Mouse (Mus musculus) lung, adult 2 months (tissue): ENCODE data around the gene Ptpre. TPM values are rescaled to one million over a fixed set of nuclear protein-coding genes. Genes with fewer than 3 reads are reported as not detected.
"Not testable (repeated sequence)": the region's sequence is repeated elsewhere in the genome, so short reads cannot be mapped to it uniquely, and the experiment has no call there.

Experiments
- DNase-seq: peaks from one replicate; pipeline ENCODE4 v3.0.0; 2022
- H3K4me1 ChIP-seq: fragments of 200-500 bp; 2 replicates; pipeline ENCODE4 v1.6.1; 2011; ENCODE audit warnings: low read length; ENCODE audit not compliant: control insufficient read depth, insufficient read depth
- H3K4me3 ChIP-seq: fragments of 200-500 bp; replicated peaks from 2 replicates; pipeline ENCODE3; 2011; ENCODE audit warnings: low read depth, mild to moderate bottlenecking, control low read depth, low read length; ENCODE audit errors: extremely low read depth
- CTCF ChIP-seq: fragments of 200-500 bp; IDR thresholded peaks from 2 replicates; pipeline ENCODE4 v1.5.1; 2011; ENCODE audit warnings: mild to moderate bottlenecking, low read length, control low read depth; ENCODE audit not compliant: insufficient read depth
- POLR2A ChIP-seq: fragments of 200-500 bp; IDR thresholded peaks from 2 replicates; pipeline ENCODE4 v1.6.1; 2011; ENCODE audit warnings: low read depth, mild to moderate bottlenecking, control low read depth, low read length, borderline replicate concordance; ENCODE audit errors: extremely low read depth
- WGBS: fragments of 180-500 bp; shearing (Covaris S2); methylation state at CpG from one replicate; pipeline ENCODE4 v1.1.7; 2018; 5-methylcytosine and 5-hydroxymethylcytosine counted together
- polyA plus RNA-seq: library from polyadenylated mRNA; depleted of rRNA; stranded (reverse); fragments of >200 nt; gene quantifications from 2 replicates; pipeline ENCODE4 v1.2.3, GENCODE M21; 2012

Ptpre gene
- polyA plus RNA-seq, 1 experiment, result 21.4 TPM

GRCm38 (mm10) chr7:135609655-135610054, 72.4 kb downstream of the Ptpre start:
- DNase-seq, result no peak
- Histone ChIP-seq H3K4me1 (peaks cover 17% of the 10 kb centered on the region; the same call in 1 of the 2 replicates), H3K4me3 (no peak overlapping the region)
- WGBS, result 12% methylated on average over 7 of the region's 7 CpGs
- TF ChIP-seq POLR2A (no peak), CTCF (no peak)

- H3K4me1 ChIP-seq, result peaks cover 15% of the 10 kb centered on the region; the same call in 1 of the 2 replicates
- H3K4me3 ChIP-seq, result no peak overlapping the region
- no peak for TF ChIP-seq POLR2A
- TF ChIP-seq CTCF, result no peak
- 86% methylated on average over 16 of the region's 16 CpGs for WGBS
- DNase-seq, result no peak
Measured at GRCm38 (mm10) chr7:135612276-135612675, 75.0 kb downstream of the Ptpre start.

- no peak overlapping the region for H3K4me3 ChIP-seq
Measured at GRCm38 (mm10) chr7:135612801-135613200, 75.5 kb downstream of the Ptpre start.

GRCm38 (mm10) chr7:135613380-135613779, 76.1 kb downstream of the Ptpre start:
- Histone ChIP-seq H3K4me1 (peaks cover 14% of the 10 kb centered on the region; the same call in 1 of the 2 replicates), H3K4me3 (no peak overlapping the region)
- TF ChIP-seq CTCF (no peak), POLR2A (no peak)
- DNase-seq, result no peak
- 98% methylated on average over 3 of the region's 3 CpGs for WGBS

More at GRCm38 (mm10) chr7:135612801-135613200, 75.5 kb downstream of the Ptpre start:
- TF ChIP-seq CTCF (no peak), POLR2A (no peak)
- no peak for DNase-seq
- H3K4me1 ChIP-seq, result peaks cover 15% of the 10 kb centered on the region; the same call in 1 of the 2 replicates
- 78% methylated on average over 7 of the region's 7 CpGs for WGBS

GRCm38 (mm10) chr7:135614892-135615291, 77.6 kb downstream of the Ptpre start:
- H3K4me3 ChIP-seq, result no peak overlapping the region
- DNase-seq, result no peak
- 0 out of 2 replicates have a peak, but pooled peaks cover 3% of the 10 kb centered on the region for H3K4me1 ChIP-seq
- WGBS, result 79% methylated on average over 8 of the region's 8 CpGs
- TF ChIP-seq CTCF (no peak), POLR2A (no peak)

- H3K4me1 ChIP-seq, DNase-seq, H3K4me3 ChIP-seq: not testable (repeated sequence)
- TF ChIP-seq CTCF, result peak; percentile 48
Measured at GRCm38 (mm10) chr7:135616479-135616878, 79.2 kb downstream of the Ptpre start.

GRCm38 (mm10) chr7:135617776-135618175, 80.5 kb downstream of the Ptpre start:
- WGBS, result 66% methylated on average over 11 of the region's 11 CpGs
- DNase-seq, result no peak
- TF ChIP-seq CTCF, result no peak
- TF ChIP-seq POLR2A, result no peak
- Histone ChIP-seq H3K4me3 (no peak overlapping the region), H3K4me1 (no peaks in the 10 kb centered on the region)

- TF ChIP-seq POLR2A (no peak), CTCF (no peak)
- 57% methylated on average over 6 of the region's 6 CpGs for WGBS
- no peaks in the 10 kb centered on the region for H3K4me1 ChIP-seq
- H3K4me3 ChIP-seq, result no peak overlapping the region
- DNase-seq, result no peak
Measured at GRCm38 (mm10) chr7:135621649-135622048, 84.4 kb downstream of the Ptpre start.

- no peak overlapping the region for H3K4me3 ChIP-seq
- TF ChIP-seq CTCF, result no peak
- TF ChIP-seq POLR2A, result no peak
- no peak for DNase-seq
- no peaks in the 10 kb centered on the region for H3K4me1 ChIP-seq
Measured at GRCm38 (mm10) chr7:135622241-135622640, 85.0 kb downstream of the Ptpre start.

GRCm38 (mm10) chr7:135624854-135625253, 87.6 kb downstream of the Ptpre start:
- Histone ChIP-seq H3K4me1 (no peaks in the 10 kb centered on the region), H3K4me3 (no peak overlapping the region)
- DNase-seq, result no peak
- WGBS, result 61% methylated on average over 3 of the region's 3 CpGs
- TF ChIP-seq CTCF (no peak; the same call in 1 of the 2 replicates), POLR2A (no peak)

- TF ChIP-seq POLR2A (no peak), CTCF (no peak)
- DNase-seq, result no peak
- Histone ChIP-seq H3K4me1 (no peaks in the 10 kb centered on the region), H3K4me3 (no peak overlapping the region)
- 70% methylated on average over 7 of the region's 7 CpGs for WGBS
Measured at GRCm38 (mm10) chr7:135628363-135628762, 91.1 kb downstream of the Ptpre start.
